Mouse (Mus musculus): ENCODE data around the gene B4galnt1. TPM values are rescaled to one million over a fixed set of nuclear protein-coding genes. Genes with fewer than 3 reads are reported as not detected.
A peak's percentile ranks its signal among the peaks of the same experiment; 100 is the strongest.

The B4galnt1 gene
- polyA plus RNA-seq, 1 experiment from 2014 or later, result 27.2 TPM

DNA sequence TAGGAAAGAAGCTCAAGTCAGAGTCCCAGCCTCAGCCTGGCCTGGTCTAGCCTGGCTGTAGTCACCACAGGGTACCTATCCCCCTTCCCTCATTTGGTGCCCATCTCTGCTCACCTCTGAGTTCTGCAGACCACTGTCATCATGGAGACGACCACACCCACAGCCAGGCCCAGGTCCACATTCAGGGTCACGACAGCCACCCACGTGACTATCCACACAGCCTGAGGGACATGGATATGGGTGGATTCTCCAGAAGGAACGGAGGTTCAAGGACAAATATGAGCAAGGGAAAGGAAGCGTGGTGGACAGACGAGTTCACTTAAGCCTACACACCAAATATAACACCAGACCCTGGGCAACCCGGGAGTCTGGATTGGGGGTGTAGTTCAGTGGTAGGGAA is 9.1 kb downstream of the B4galnt1 start:
- ATAC-seq (no peak), DNase-seq (no peak)
- Histone ChIP-seq H3K27me3 (ENCODE audit: insufficient read depth, low read length) (peaks cover 29% of the 10 kb centered on the region), H3K27ac (ENCODE audit: low read depth) (no peak overlapping the region), H3K9ac (replicated peaks) (no peak overlapping the region), H3K4me2 (ENCODE audit: low read depth, low read length) (no peak overlapping the region), H3K4me1 (ENCODE audit: insufficient read depth) (peaks cover 29% of the 10 kb centered on the region), H3K4me3 (ENCODE audit: low read depth, low read length) (no peak overlapping the region), H3K36me3 (replicated peaks; ENCODE audit: insufficient read depth, low read length) (peaks cover 10% of the 10 kb centered on the region), H3K9me3 (ENCODE audit: low read length) (no peaks in the 10 kb centered on the region)
- WGBS (ENCODE audit: insufficient replicate concordance), result 73% methylated on average over 7 of the region's 7 CpGs
- no peak for TF ChIP-seq EP300 (IDR thresholded peaks at IDR 0.05; ENCODE audit: low read depth)
- TF ChIP-seq CTCF (IDR thresholded peaks at IDR 0.05; ENCODE audit: low read depth), result no peak

DNA sequence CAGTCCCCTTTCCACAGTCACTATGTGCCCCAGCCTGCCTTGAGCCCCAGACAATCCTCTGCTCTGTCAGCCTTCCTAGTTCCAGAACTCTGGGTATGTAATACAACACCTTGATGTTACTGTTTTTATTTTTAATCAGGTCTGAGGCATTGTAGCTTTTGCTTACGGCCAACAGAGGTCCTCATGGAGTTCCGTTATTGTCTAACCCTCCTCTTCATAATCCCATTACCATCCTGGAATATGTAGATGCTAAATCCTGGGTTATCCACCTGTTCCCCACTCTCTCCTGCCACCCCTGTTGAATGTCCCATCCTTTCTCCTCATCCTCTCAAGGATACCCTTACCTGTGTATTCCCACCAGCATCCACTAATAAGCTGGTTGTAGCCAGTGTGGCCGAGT is 11.2 kb downstream of the B4galnt1 start:
- Histone ChIP-seq H3K4me2 (ENCODE audit: low read depth, low read length) (no peak overlapping the region), H3K4me1 (ENCODE audit: insufficient read depth) (peaks cover 20% of the 10 kb centered on the region), H3K27me3 (ENCODE audit: insufficient read depth, low read length) (peaks cover 49% of the 10 kb centered on the region), H3K27ac (ENCODE audit: low read depth) (no peak overlapping the region), H3K4me3 (ENCODE audit: low read depth, low read length) (no peak overlapping the region), H3K9ac (replicated peaks) (no peak overlapping the region), H3K9me3 (ENCODE audit: low read length) (no peaks in the 10 kb centered on the region), H3K36me3 (replicated peaks; ENCODE audit: insufficient read depth, low read length) (peaks cover 8% of the 10 kb centered on the region)
- ATAC-seq (no peak), DNase-seq (no peak)
- 50% methylated on average over 3 of the region's 3 CpGs for WGBS (ENCODE audit: insufficient replicate concordance)
- TF ChIP-seq EP300 (IDR thresholded peaks at IDR 0.05; ENCODE audit: low read depth) (no peak), CTCF (IDR thresholded peaks at IDR 0.05; ENCODE audit: low read depth) (0 out of 2 replicates have a peak, but pooled peaks have one; percentile 11)

DNA sequence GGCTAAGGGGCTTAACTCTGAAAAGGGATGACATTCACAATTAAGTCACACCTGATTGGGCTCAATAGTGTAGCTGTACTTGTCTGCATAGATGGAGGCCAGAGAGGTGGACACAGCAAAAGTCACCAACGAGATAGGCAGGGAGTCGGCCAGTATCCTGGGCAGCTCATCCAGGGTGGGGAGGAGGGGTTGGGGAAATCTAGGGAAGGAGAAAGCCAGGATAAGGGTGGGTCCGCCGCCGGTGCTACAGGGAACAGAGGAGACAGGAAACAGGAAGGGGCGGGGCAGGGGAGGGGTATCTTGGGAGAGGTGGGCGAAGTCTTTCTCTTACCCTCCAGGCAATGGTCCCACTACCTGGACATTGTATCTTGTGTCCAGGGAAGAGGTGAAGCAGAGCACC is 11.7 kb downstream of the B4galnt1 start:
- H3K4me3 ChIP-seq (ENCODE audit: low read depth, low read length), result no peak overlapping the region
- TF ChIP-seq CTCF (IDR thresholded peaks at IDR 0.05; ENCODE audit: low read depth) (no peak), EP300 (IDR thresholded peaks at IDR 0.05; ENCODE audit: low read depth) (no peak)
- H3K9me3 ChIP-seq (ENCODE audit: low read length), result no peaks in the 10 kb centered on the region
- peak overlapping the region; percentile 57; the same call in 1 of the 2 replicates for H3K4me2 ChIP-seq (ENCODE audit: low read depth, low read length)
- ATAC-seq (no peak), DNase-seq (no peak)
- peaks cover 20% of the 10 kb centered on the region for H3K4me1 ChIP-seq (ENCODE audit: insufficient read depth)
- H3K27ac ChIP-seq (ENCODE audit: low read depth), result no peak overlapping the region
- H3K36me3 ChIP-seq (replicated peaks; ENCODE audit: insufficient read depth, low read length), result peaks cover 5% of the 10 kb centered on the region
- peaks cover 53% of the 10 kb centered on the region for H3K27me3 ChIP-seq (ENCODE audit: insufficient read depth, low read length)
- H3K9ac ChIP-seq (replicated peaks), result no peak overlapping the region
- 7% methylated on average over 7 of the region's 7 CpGs for WGBS (ENCODE audit: insufficient replicate concordance)

DNA sequence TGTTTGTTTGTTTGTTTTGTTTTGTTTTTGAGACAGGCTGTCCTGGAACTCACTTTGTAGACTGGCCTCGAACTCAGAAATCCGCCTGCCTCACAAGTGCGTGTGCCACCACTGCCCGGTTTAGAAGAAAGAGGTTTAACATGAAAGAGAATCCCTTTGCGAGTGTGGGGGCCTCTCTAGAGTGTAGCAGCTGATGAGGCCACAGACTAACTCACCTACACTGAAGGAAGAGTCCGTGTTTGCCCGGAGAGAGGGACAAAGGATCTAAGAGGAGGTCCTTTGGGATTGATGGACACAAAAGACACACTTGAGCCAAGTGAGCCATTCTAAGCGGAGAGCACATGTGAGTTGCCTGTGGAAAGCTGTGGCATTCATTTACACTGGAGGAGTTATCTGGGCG is 12.2 kb downstream of the B4galnt1 start:
- H3K36me3 ChIP-seq (replicated peaks; ENCODE audit: insufficient read depth, low read length), result peaks cover 1% of the 10 kb centered on the region; the same call in 1 of the 2 replicates
- H3K9ac ChIP-seq (replicated peaks), result no peak overlapping the region
- peaks cover 20% of the 10 kb centered on the region for H3K4me1 ChIP-seq (ENCODE audit: insufficient read depth)
- DNase-seq, result no peak
- ATAC-seq, result no peak
- no peak overlapping the region for H3K4me3 ChIP-seq (ENCODE audit: low read depth, low read length)
- peaks cover 55% of the 10 kb centered on the region for H3K27me3 ChIP-seq (ENCODE audit: insufficient read depth, low read length)
- no peaks in the 10 kb centered on the region for H3K9me3 ChIP-seq (ENCODE audit: low read length)
- 23% methylated on average over 9 of the region's 9 CpGs for WGBS (ENCODE audit: insufficient replicate concordance)
- no peak for TF ChIP-seq EP300 (IDR thresholded peaks at IDR 0.05; ENCODE audit: low read depth)
- no peak for TF ChIP-seq CTCF (IDR thresholded peaks at IDR 0.05; ENCODE audit: low read depth)
- no peak overlapping the region for H3K27ac ChIP-seq (ENCODE audit: low read depth)
- peak overlapping the region; percentile 57; the same call in 1 of the 2 replicates for H3K4me2 ChIP-seq (ENCODE audit: low read depth, low read length)

DNA sequence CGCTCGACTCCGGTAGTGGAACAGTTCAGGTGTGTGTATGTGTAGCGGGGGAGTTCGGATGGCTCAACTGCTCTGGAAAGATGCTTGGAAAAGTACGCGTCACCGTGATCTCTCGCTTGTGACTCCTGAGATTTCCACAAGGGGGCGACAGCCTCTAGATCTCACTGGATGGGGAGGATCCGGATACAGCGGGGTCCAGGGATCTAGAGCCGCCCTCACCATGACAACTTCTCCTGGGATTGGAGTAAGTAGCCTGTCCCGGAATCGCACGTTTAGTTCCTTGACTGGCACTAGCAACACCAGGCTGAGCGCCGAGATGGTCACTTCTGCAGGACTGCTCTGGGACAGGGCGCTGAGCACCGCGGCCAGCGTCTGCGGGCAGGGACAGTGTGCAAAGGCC is 12.7 kb downstream of the B4galnt1 start:
- no peak for TF ChIP-seq EP300 (IDR thresholded peaks at IDR 0.05; ENCODE audit: low read depth)
- peak; percentile 92 for TF ChIP-seq CTCF (IDR thresholded peaks at IDR 0.05; ENCODE audit: low read depth)
- H3K36me3 ChIP-seq (replicated peaks; ENCODE audit: insufficient read depth, low read length), result no peaks in the 10 kb centered on the region
- ATAC-seq (peak; percentile 71), DNase-seq (peak; percentile 84)
- no peak overlapping the region for H3K9ac ChIP-seq (replicated peaks)
- H3K27me3 ChIP-seq (ENCODE audit: insufficient read depth, low read length), result peaks cover 57% of the 10 kb centered on the region
- H3K4me1 ChIP-seq (ENCODE audit: insufficient read depth), result peaks cover 20% of the 10 kb centered on the region
- peak overlapping the region; percentile 57 for H3K4me2 ChIP-seq (ENCODE audit: low read depth, low read length)
- H3K4me3 ChIP-seq (ENCODE audit: low read depth, low read length), result peak overlapping the region; percentile 35
- H3K27ac ChIP-seq (ENCODE audit: low read depth), result no peak overlapping the region
- WGBS (ENCODE audit: insufficient replicate concordance), result 1% methylated on average over 23 of the region's 23 CpGs
- H3K9me3 ChIP-seq (ENCODE audit: low read length), result no peaks in the 10 kb centered on the region

DNA sequence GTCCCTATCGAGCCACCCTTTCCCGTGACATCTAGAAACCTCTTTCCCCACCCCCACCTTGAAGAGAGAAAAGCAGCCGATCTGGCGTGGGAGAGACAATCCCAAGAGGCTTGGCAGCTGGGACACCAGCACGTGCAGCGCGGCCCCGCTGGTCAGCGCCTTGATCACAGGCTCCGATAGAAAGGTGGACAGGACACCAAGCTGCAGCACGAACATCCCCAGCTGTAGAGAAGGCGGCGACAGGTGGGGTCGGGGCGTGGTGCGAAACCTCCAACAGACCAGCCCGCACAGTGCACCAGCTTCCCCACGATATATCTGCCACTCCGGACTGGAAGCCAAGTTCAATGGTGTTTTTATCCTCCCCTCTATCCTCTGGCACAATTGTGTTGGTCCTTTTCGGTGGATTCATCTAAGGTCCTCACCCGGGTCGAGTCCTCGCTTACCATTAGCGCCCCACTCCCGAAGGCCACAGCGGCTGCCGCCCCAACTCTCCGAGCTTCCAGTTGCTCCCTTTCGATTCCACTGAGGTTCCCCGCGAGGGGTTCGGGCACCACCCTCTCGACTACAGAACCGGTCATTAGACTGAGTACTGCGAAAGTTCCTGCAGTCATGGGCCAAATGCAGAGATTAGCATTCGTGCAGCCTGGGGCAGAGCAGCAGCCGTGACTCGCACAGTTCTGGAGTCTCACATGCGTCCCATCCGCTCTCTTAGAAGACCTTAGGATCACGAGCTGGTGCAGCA is 13.4 kb downstream of the B4galnt1 start:
- Histone ChIP-seq H3K4me1 (ENCODE audit: insufficient read depth) (peaks cover 20% of the 10 kb centered on the region), H3K4me2 (ENCODE audit: low read depth, low read length) (peak overlapping the region; percentile 57), H3K36me3 (replicated peaks; ENCODE audit: insufficient read depth, low read length) (no peaks in the 10 kb centered on the region), H3K4me3 (ENCODE audit: low read depth, low read length) (peak overlapping the region; percentile 35), H3K9ac (replicated peaks) (no peak overlapping the region), H3K27me3 (ENCODE audit: insufficient read depth, low read length) (peaks cover 64% of the 10 kb centered on the region), H3K9me3 (ENCODE audit: low read length) (no peaks in the 10 kb centered on the region), H3K27ac (ENCODE audit: low read depth) (no peak overlapping the region)
- no peak for ATAC-seq
- 4% methylated on average over 41 of the region's 41 CpGs for WGBS (ENCODE audit: insufficient replicate concordance)
- TF ChIP-seq EP300 (IDR thresholded peaks at IDR 0.05; ENCODE audit: low read depth) (no peak), CTCF (IDR thresholded peaks at IDR 0.05; ENCODE audit: low read depth) (no peak)
- peak; percentile 25 for DNase-seq
